Mouse (Mus musculus) limb, embryonic 13.5 days (tissue): ENCODE data around the gene Ascc1. TPM values are rescaled to one million over a fixed set of nuclear protein-coding genes. Genes with fewer than 3 reads are reported as not detected.

Source experiments
- ATAC-seq: fragments of 200-750 bp; cut with Nextera tagmentation; 2 replicates; pipeline ENCODE4 v1.8.0; 2017; ENCODE audit warnings: low read depth, moderate number of reproducible peaks, moderate TSS enrichment; ENCODE audit not compliant: low FRiP score
- H3K27ac ChIP-seq: fragments of 300-500 bp; sonication (generic); 2 replicates; pipeline ENCODE4 v1.5.1; 2015; ENCODE audit warnings: inconsistent platforms, mild to moderate bottlenecking, moderate library complexity
- H3K27me3 ChIP-seq: fragments of 300-500 bp; sonication (generic); 2 replicates; pipeline ENCODE4 v1.6.1; 2015; ENCODE audit warnings: mild to moderate bottlenecking, inconsistent platforms
- H3K36me3 ChIP-seq: fragments of 300-500 bp; sonication (generic); 2 replicates; pipeline ENCODE4 v1.6.1; 2015; ENCODE audit warnings: inconsistent platforms, mild to moderate bottlenecking, moderate library complexity
- H3K4me1 ChIP-seq: fragments of 300-500 bp; sonication (generic); 2 replicates; pipeline ENCODE4 v1.6.1; 2015; ENCODE audit warnings: inconsistent platforms
- H3K4me2 ChIP-seq: fragments of 300-500 bp; sonication (generic); replicated peaks from 2 replicates; pipeline ENCODE4 v1.6.1; 2015; ENCODE audit warnings: inconsistent platforms, mild to moderate bottlenecking, moderate library complexity
- H3K4me3 ChIP-seq: fragments of 300-500 bp; sonication (generic); 2 replicates; pipeline ENCODE4 v1.5.1; 2015; ENCODE audit warnings: moderate library complexity, mild to moderate bottlenecking, inconsistent platforms
- H3K9ac ChIP-seq: fragments of 300-500 bp; sonication (generic); 2 replicates; pipeline ENCODE4 v1.6.1; 2015; ENCODE audit warnings: mild to moderate bottlenecking, inconsistent platforms
- H3K9me3 ChIP-seq: fragments of 300-500 bp; sonication (generic); 2 replicates; pipeline ENCODE4 v1.6.1; 2016; ENCODE audit warnings: inconsistent platforms
- WGBS: fragments of 180-500 bp; shearing (Covaris S2); methylation state at CpG from one replicate; pipeline ENCODE4 v1.1.7; 2015; 5-methylcytosine and 5-hydroxymethylcytosine counted together
- polyA plus RNA-seq: library from polyadenylated mRNA; unstranded; fragments of >200 nt; fragmentation: Nextera tagmentation; extraction: Ambion mirVana; gene quantifications from 2 replicates; pipeline ENCODE4 v1.2.1, GENCODE M21; 2015

Ascc1 gene
- polyA plus RNA-seq, 1 experiment from 2014 or later: 44.9 TPM

DNA sequence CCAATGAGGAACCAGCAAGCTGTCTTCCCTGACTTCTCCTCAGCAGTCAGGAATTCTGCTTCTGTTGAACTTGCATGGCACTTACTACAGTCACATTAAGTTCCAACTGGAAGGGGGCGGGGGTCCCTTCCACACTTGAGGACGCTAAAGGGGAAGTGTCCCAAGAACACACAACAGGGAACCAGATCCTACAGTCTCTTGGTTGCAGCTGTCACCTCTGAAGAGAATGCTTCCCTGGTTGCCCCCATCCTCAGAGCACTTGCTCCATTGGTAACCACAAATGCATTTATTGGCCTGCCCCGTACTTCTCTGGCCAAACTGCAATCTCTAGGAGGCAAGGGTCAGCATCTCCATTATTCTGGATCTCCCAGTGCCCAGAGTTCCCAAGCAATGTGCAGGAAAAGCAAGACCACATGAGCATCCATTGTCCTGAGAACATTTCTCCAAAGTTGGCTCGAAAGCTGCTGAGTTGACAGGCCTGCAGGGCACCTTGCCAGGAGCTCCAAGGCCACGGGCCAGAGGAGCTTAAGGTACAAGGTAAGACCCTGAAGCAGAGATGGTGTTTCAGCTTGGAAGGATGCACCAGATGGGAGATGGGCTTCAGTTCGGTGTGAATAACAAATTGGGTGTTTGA lies 35.2 kb upstream of the Ascc1 start:
- Histone ChIP-seq H3K27ac (peak overlapping the region; percentile 53; the same call in 1 of the 2 replicates), H3K9me3 (no peaks in the 10 kb centered on the region), H3K4me3 (no peak overlapping the region), H3K4me2 (no peak overlapping the region), H3K9ac (no peak overlapping the region), H3K27me3 (no peaks in the 10 kb centered on the region), H3K4me1 (peaks cover 65% of the 10 kb centered on the region), H3K36me3 (no peaks in the 10 kb centered on the region)
- 77% methylated on average over 6 of the region's 6 CpGs for WGBS
- no peak for ATAC-seq

DNA sequence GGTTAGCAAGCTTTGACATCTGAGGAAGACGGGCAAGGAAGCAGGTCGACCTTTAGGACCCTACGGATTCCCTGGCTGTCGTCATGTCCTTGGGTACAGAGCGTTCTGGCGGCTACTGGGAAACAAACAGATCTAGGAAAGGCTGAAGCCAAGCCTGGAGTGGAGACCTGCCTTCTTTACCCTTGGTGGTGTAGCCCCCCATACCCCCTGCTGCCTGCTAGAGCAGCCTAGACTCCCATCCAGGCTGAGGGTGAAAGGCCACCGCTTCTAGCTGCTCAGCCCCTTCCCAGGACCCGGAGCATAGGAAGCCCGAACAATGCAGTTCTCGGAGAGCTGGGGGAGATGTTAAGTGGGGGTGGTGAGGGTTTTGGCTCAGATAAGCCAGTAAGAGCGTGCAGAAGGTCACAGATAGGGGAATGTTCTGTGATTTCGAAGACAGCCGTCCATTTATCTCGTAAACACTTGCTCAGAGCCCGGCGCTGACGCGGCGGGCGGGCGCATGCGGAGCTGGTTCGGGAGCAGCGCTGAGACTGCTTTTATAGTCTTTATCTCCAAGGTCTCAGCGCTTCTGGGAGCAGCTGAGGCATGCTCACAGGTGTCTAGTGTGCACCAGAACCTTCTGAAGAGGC lies 32.7 kb upstream of the Ascc1 start:
- Histone ChIP-seq H3K9me3 (no peaks in the 10 kb centered on the region), H3K27ac (peak overlapping the region; percentile 89), H3K4me3 (peak overlapping the region; percentile 54), H3K4me2 (peak overlapping the region; percentile 80), H3K4me1 (peaks cover 71% of the 10 kb centered on the region), H3K36me3 (no peaks in the 10 kb centered on the region), H3K27me3 (no peaks in the 10 kb centered on the region), H3K9ac (peak overlapping the region; percentile 82)
- 1% methylated on average over 25 of the region's 25 CpGs for WGBS
- 0 out of 2 replicates have a peak, but pooled peaks have one; percentile 0 for ATAC-seq

DNA sequence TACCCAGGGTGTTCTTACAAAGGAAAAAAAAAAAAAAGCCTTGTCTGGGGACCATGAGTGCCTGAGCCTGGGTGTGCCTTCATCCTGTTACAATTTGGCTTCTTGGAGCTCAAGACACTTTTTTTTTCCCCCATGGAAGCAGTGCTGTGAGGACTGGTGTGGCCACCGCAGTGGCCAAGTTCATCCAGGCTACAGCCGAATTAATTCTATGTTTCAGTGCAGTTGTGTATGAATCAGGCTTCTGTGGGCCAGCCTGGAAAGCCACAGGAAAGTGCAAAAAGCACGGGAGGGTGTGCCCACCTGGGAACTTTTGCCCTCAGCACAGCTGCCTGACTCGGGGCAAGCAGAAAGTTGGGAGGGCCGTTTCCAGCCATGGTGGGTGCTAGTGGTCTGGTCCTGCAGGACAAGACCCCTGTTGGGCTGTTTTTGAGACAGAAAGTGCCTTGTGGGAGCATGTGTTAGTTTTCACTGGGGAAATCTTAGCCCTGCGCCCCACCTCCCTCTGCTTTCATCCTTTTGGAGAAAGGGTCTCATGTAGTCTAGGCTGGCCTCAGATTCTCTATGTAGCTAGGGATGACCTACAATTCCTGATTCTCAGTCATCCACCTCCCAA lies 32.0 kb upstream of the Ascc1 start:
- Histone ChIP-seq H3K27ac (peak overlapping the region; percentile 89), H3K36me3 (no peaks in the 10 kb centered on the region), H3K27me3 (no peaks in the 10 kb centered on the region), H3K9me3 (no peaks in the 10 kb centered on the region), H3K9ac (peak overlapping the region; percentile 82), H3K4me3 (peak overlapping the region; percentile 54), H3K4me1 (peaks cover 67% of the 10 kb centered on the region), H3K4me2 (peak overlapping the region; percentile 80)
- ATAC-seq: no peak
- 19% methylated on average over 6 of the region's 6 CpGs for WGBS

DNA sequence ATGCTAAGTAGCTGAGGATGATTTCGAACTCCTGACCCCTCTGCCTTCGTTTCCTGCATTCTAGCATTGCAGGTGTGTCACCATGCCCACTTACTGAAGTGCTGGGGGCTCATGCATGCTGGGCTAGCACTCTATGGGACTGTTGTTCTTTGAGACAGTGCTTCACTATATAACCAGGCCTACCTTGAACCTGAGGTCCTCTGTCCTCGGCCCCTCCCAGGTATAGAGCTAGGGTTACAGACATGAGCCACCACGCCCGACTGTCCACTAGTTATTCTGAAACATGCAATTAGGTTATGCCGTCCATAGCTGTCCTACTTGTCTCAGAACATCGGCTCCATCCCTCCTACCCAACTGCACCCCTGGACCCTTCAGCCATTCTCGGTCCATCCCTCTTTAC lies 30.8 kb upstream of the Ascc1 start:
- Histone ChIP-seq H3K4me3 (no peak overlapping the region), H3K36me3 (no peaks in the 10 kb centered on the region), H3K9me3 (no peaks in the 10 kb centered on the region), H3K27ac (no peak overlapping the region), H3K4me2 (no peak overlapping the region), H3K4me1 (peaks cover 55% of the 10 kb centered on the region), H3K9ac (no peak overlapping the region), H3K27me3 (no peaks in the 10 kb centered on the region)
- ATAC-seq: no peak
- 86% methylated on average over 8 of the region's 8 CpGs for WGBS

DNA sequence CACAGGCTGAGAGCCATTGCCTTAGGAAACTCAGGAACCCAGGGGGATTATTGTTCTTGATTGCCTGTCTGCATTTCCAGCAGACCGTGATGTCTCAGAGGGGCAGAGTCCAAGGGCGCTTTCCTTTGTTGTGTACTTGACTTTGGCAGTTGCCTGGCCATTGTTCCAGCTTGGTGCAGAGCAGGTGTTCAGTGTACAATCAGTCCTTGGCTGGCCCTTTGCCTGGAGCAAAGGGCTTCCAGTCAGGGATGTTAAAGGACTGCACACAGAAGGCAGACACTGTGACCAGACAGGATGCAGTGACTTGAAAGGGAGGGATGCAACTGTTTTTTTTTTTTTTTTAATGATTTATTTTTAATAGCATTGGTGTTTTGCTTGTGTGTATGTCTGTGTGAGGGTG lies 30.1 kb upstream of the Ascc1 start:
- H3K27ac ChIP-seq: no peak overlapping the region
- 82% methylated on average over 2 of the region's 2 CpGs for WGBS
- ATAC-seq: no peak
- no peaks in the 10 kb centered on the region for H3K9me3 ChIP-seq
- H3K27me3 ChIP-seq: no peaks in the 10 kb centered on the region
- no peaks in the 10 kb centered on the region for H3K36me3 ChIP-seq
- H3K4me3 ChIP-seq: no peak overlapping the region
- H3K4me2 ChIP-seq: no peak overlapping the region
- H3K4me1 ChIP-seq: peaks cover 48% of the 10 kb centered on the region
- no peak overlapping the region for H3K9ac ChIP-seq

DNA sequence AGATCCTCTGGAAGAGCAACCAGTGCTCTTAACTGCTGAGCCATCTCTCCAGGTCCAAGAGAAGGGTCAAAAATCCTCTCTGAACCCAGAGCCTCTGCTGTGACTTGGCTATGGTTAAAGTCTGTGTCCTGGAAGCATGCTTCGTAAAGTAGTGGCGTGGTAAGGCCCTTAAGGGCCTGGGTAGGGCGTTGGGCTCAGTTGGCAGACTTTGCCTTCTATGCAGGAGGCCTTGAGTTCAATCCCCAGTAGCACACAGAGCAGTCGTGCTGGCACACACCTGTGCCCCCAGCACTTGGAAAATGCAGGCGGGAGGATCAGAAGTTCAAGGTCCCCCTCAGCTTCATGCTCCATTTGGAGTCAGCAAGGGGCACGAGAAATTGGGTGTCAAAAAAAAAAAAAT lies 29.6 kb upstream of the Ascc1 start:
- no peaks in the 10 kb centered on the region for H3K9me3 ChIP-seq
- 75% methylated on average over 6 of the region's 6 CpGs for WGBS
- no peak overlapping the region for H3K4me3 ChIP-seq
- no peak overlapping the region for H3K27ac ChIP-seq
- no peak overlapping the region for H3K9ac ChIP-seq
- no peaks in the 10 kb centered on the region for H3K36me3 ChIP-seq
- no peaks in the 10 kb centered on the region for H3K27me3 ChIP-seq
- peaks cover 48% of the 10 kb centered on the region for H3K4me1 ChIP-seq
- no peak overlapping the region for H3K4me2 ChIP-seq
- ATAC-seq: no peak

DNA sequence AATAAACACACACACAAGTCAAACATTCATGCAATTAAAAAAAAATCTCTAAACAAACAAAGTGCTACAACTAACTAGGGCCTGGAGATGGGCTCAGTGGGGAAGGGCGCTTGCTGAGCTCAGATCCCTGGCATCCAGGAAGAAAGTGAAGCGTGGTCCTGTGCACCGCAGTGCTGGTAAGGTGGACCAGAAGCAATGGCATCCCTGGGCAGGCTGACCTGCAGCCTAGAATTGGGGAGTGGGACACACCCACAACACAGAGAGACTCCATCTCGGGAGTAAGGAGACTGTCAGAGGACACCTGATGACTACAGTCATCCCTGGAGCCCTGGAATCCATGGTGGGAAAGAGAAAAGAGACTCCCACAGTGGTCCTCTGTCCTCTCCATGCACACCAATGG lies 29.2 kb upstream of the Ascc1 start:
- Histone ChIP-seq H3K27ac (peak overlapping the region; percentile 84), H3K4me1 (peaks cover 52% of the 10 kb centered on the region), H3K27me3 (no peaks in the 10 kb centered on the region), H3K9me3 (no peaks in the 10 kb centered on the region), H3K36me3 (no peaks in the 10 kb centered on the region), H3K9ac (no peak overlapping the region), H3K4me2 (no peak overlapping the region), H3K4me3 (no peak overlapping the region)
- ATAC-seq: no peak
- 83% methylated on average over 4 of the region's 4 CpGs for WGBS

DNA sequence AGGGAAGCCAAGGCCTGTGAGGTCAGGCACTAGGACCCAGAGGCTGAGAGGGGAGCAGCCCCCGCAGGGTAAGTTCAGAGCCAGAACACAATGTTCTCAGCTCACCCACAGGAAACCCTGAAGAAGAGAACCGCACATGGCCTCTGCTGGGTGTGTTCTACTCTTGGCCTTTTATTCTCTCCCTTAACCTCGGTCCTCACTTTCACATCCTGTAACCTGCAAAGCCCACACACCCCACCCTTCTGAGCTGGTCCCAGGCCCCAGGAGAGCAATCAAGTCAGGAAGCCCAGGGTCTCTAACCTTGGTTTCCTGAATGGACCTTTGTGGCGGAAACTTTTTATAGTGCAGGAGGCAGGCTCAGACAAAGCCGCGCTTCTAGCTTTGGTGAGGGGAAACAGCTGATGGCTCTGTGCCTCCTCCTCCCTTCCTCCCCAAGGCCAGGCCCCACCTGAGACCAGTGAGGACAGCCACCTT lies 28.4 kb upstream of the Ascc1 start:
- H3K4me3 ChIP-seq: peak overlapping the region; percentile 8; the same call in 1 of the 2 replicates
- ATAC-seq: 0 out of 2 replicates have a peak, but pooled peaks have one; percentile 39
- H3K36me3 ChIP-seq: no peaks in the 10 kb centered on the region
- no peaks in the 10 kb centered on the region for H3K27me3 ChIP-seq
- H3K27ac ChIP-seq: peak overlapping the region; percentile 84
- H3K9ac ChIP-seq: peak overlapping the region; percentile 50
- no peaks in the 10 kb centered on the region for H3K9me3 ChIP-seq
- H3K4me1 ChIP-seq: peaks cover 61% of the 10 kb centered on the region
- WGBS: 6% methylated on average over 6 of the region's 6 CpGs
- H3K4me2 ChIP-seq: peak overlapping the region; percentile 50

DNA sequence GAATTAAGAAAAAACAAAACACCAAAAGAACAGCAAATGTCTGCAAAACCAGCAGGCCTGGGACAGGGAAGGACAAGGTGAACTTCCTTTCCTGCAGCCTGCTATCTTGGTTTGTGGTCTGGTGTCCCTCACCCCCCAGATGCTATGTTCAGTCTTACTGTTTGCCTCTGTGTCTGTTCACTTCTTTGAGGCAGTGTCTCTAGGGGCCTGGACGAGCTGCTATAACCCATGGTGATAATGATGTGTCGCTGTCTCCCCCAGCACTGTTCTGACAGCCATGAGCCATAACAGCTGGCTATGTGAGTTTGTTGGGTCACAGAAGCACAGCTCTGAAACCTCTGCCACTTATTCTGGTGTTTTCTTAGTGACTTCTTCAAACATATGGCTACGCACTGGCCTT lies 27.8 kb upstream of the Ascc1 start:
- 55% methylated on average over 3 of the region's 3 CpGs for WGBS
- Histone ChIP-seq H3K4me2 (peak overlapping the region; percentile 50; the same call in 1 of the 2 replicates), H3K9me3 (no peaks in the 10 kb centered on the region), H3K9ac (no peak overlapping the region; the same call in 1 of the 2 replicates), H3K36me3 (no peaks in the 10 kb centered on the region), H3K4me1 (peaks cover 62% of the 10 kb centered on the region), H3K27ac (peak overlapping the region; percentile 84), H3K27me3 (no peaks in the 10 kb centered on the region), H3K4me3 (no peak overlapping the region)
- ATAC-seq: no peak

DNA sequence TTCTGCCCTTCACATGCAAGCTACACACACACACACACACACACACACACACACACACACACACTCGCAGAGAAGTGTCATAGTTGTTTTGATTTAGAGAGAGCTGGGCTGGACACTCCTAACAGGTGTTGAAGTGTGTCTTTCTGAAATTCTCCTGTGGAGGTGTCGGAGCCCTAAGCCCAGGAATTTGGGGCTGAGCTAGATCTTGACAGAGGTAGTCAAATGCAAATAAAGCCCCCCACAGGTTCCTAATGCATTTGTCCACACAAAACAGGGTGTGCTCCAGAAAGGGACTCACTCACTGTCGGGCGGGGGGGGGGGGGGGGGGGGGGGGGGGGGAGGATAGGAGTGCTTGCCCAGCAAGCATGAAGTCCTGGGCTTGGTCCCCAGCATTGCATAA lies 25.5 kb upstream of the Ascc1 start:
- Histone ChIP-seq H3K27ac (no peak overlapping the region), H3K9ac (no peak overlapping the region), H3K36me3 (peaks cover 5% of the 10 kb centered on the region; the same call in 1 of the 2 replicates), H3K9me3 (no peaks in the 10 kb centered on the region), H3K4me3 (no peak overlapping the region), H3K4me1 (peaks cover 47% of the 10 kb centered on the region), H3K4me2 (no peak overlapping the region), H3K27me3 (no peaks in the 10 kb centered on the region)
- WGBS: 49% methylated on average over 2 of the region's 4 CpGs
- ATAC-seq: no peak

DNA sequence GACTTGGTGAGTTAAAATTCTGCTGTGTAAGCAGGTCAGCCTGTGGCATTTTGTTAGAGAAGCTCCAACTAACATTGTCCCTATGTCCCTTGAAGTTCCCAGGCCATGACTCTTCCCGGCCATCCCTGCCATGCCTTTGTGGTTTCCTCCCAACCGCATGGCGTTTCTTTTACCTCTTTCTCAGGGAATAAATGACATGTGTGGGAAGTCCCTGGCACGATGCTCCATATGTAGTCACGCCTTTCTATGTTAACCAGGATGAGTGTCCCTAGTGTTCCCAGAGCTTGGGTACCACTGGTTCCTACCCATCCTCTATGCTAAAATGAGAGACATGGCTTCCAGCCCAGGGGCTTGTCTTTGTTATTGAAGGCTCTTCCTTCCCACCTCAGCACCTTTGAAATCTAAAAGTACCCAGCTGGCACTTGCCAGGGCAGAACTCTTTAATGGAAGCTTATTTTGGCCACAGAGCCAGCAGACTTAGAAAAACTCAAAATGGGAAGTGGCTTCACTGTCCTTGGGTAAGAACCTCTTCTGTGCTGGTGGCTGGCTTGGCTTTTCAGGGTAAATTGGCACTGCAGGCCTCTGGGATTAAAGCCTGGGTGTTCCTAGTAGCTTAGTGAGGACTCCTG lies 24.8 kb upstream of the Ascc1 start:
- H3K9me3 ChIP-seq: no peaks in the 10 kb centered on the region
- WGBS: 91% methylated on average over 5 of the region's 5 CpGs
- H3K36me3 ChIP-seq: peaks cover 5% of the 10 kb centered on the region; the same call in 1 of the 2 replicates
- no peak for ATAC-seq
- peak overlapping the region; percentile 78 for H3K27ac ChIP-seq
- H3K27me3 ChIP-seq: no peaks in the 10 kb centered on the region
- H3K4me3 ChIP-seq: no peak overlapping the region
- no peak overlapping the region for H3K9ac ChIP-seq
- no peak overlapping the region for H3K4me2 ChIP-seq
- H3K4me1 ChIP-seq: peaks cover 44% of the 10 kb centered on the region

DNA sequence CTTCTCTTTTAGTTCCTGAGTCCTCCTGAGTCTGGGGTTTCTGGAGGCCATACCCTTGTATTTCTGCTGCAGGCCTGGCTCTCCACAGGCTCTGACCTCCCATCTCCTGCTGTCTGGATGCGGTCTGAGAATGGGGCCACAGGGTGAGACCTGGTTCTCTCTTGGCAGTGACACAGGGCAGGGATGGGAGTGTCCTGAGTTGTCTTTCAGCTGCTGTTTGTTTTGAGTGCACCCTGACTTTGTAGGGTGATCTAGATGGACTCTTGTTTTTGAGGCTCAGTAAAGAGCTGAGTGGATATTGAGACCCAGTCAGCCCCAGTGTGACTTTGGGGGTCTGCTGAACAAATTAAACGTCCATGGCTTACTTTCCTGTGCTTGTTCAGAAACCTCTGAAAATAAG lies 24.2 kb upstream of the Ascc1 start:
- H3K9ac ChIP-seq: peak overlapping the region; percentile 45; the same call in 1 of the 2 replicates
- peak overlapping the region; percentile 78 for H3K27ac ChIP-seq
- no peaks in the 10 kb centered on the region for H3K9me3 ChIP-seq
- no peak for ATAC-seq
- WGBS: 46% methylated on average over 2 of the region's 2 CpGs
- H3K4me1 ChIP-seq: peaks cover 38% of the 10 kb centered on the region
- no peak overlapping the region for H3K4me2 ChIP-seq
- no peaks in the 10 kb centered on the region for H3K27me3 ChIP-seq
- H3K36me3 ChIP-seq: peaks cover 5% of the 10 kb centered on the region; the same call in 1 of the 2 replicates
- H3K4me3 ChIP-seq: no peak overlapping the region
